Mouse (Mus musculus) erythroblast, embryonic 14.5 days (primary cell): ENCODE results near the gene Ikzf4.

Source experiments
- GATA1 ChIP-seq: IDR thresholded peaks from 2 replicates; pipeline ENCODE4 v1.6.1; 2012; ENCODE audit warnings: low read length, inconsistent platforms, mixed read lengths
- TAL1 ChIP-seq: IDR thresholded peaks from 3 replicates; pipeline ENCODE4 v1.6.1; 2012; ENCODE audit warnings: low read length, inconsistent platforms, mixed read lengths

DNA sequence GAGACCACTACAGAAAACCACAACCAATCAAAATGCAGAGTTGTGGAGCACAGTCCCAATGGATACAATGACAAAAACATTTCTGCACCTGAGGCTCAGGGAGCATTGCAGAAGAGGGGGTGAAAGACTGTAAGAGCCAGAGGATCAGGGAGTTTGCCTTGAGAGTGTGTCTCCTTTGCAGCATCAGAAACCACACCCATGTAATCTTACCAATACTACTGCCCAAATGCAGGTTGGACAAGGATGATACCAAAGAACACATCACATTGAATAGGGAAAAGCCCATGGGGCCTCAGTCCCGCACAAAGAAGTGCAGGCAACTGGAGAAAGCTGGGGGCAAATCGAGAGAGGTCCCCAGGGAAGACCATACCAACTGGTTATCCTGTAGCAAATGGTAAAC is 16.0 kb downstream of the Ikzf4 start:
- peak; percentile 45; the same call in 2 of the 3 replicates for TF ChIP-seq TAL1
- no peak for TF ChIP-seq GATA1
